Mouse (Mus musculus) kidney, embryonic 15.5 days (tissue): ENCODE data around the gene Spryd4. TPM values are rescaled to one million over a fixed set of nuclear protein-coding genes. Genes with fewer than 3 reads are reported as not detected.
"Not testable (repeated sequence)": the region's sequence is repeated elsewhere in the genome, so short reads cannot be mapped to it uniquely, and the experiment has no call there.

ENCODE experiments used
- ATAC-seq: fragments of 200-750 bp; cut with Nextera tagmentation; replicated peaks from 2 replicates; pipeline ENCODE4 v1.8.0; 2017; ENCODE audit warnings: moderate TSS enrichment; ENCODE audit not compliant: low FRiP score
- H3K27ac ChIP-seq: fragments of 300-500 bp; sonication (generic); 2 replicates; pipeline ENCODE4 v1.5.1; 2015; ENCODE audit warnings: mild to moderate bottlenecking, inconsistent platforms
- H3K27me3 ChIP-seq: fragments of 300-500 bp; sonication (generic); 2 replicates; pipeline ENCODE4 v1.6.1; 2015; ENCODE audit warnings: inconsistent platforms
- H3K36me3 ChIP-seq: fragments of 300-500 bp; sonication (generic); 2 replicates; pipeline ENCODE4 v1.6.1; 2015; ENCODE audit warnings: inconsistent platforms
- H3K4me1 ChIP-seq: fragments of 300-500 bp; sonication (generic); 2 replicates; pipeline ENCODE4 v1.6.1; 2015; ENCODE audit warnings: inconsistent platforms
- H3K4me2 ChIP-seq: fragments of 300-500 bp; sonication (generic); 2 replicates; pipeline ENCODE4 v1.6.1; 2015; ENCODE audit warnings: moderate library complexity, mild to moderate bottlenecking, inconsistent platforms
- H3K4me3 ChIP-seq: fragments of 300-500 bp; sonication (generic); replicated peaks from 2 replicates; pipeline ENCODE4 v1.5.1; 2015; ENCODE audit warnings: mild to moderate bottlenecking, inconsistent platforms
- H3K9ac ChIP-seq: fragments of 300-500 bp; sonication (generic); 2 replicates; pipeline ENCODE4 v1.6.1; 2015; ENCODE audit warnings: mild to moderate bottlenecking, inconsistent platforms
- H3K9me3 ChIP-seq: fragments of 300-500 bp; sonication (generic); replicated peaks from 2 replicates; pipeline ENCODE4 v1.6.1; 2016; ENCODE audit warnings: inconsistent platforms
- WGBS: fragments of 180-500 bp; shearing (Covaris S2); methylation state at CpG from one replicate; pipeline ENCODE4 v1.1.7; 2015; ENCODE audit warnings: mixed read lengths; 5-methylcytosine and 5-hydroxymethylcytosine counted together
- polyA plus RNA-seq: library from polyadenylated mRNA; unstranded; fragments of >200 nt; fragmentation: Nextera tagmentation; extraction: Ambion mirVana; gene quantifications from 2 replicates; pipeline ENCODE4 v1.2.1, GENCODE M21; 2015

The Spryd4 gene
- polyA plus RNA-seq, 1 experiment from 2014 or later, result 34.3 TPM

DNA sequence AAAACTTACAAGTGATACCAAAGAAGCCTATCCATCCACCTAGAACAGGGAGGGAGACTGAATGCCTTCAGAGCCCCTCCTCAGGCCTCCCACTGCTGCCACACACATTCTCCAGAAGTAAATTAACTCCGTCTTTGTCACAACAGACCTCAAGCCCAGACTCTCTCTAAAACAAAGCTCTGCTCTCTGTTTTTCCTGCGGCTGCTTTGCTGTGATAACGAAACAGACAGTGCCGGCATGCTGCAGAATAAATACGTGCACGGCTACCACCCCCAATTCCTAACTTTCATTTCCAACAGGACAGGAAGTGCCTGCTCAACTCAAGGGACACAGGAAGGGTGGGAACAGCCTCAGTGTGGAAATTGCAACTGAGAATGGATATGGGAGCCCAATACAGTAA lies 31.6 kb downstream of the Spryd4 start, which contains the start of gene Rbms2:
Rbms2 (minus strand) TSS at position 309 of the 400 bp plus-strand sequence.
- Histone ChIP-seq H3K36me3 (no peaks in the 10 kb centered on the region), H3K9me3 (no peaks in the 10 kb centered on the region), H3K9ac (peak within 1 kb of the TSS; percentile 8; the same call in 1 of the 2 replicates), H3K4me3 (peak within 1 kb of the TSS; percentile 34), H3K27me3 (no peaks in the 10 kb centered on the region), H3K27ac (peak within 1 kb of the TSS; percentile 88), H3K4me1 (peaks cover 34% of the 10 kb centered on the region), H3K4me2 (peak within 1 kb of the TSS; percentile 55)
- WGBS, result 3% methylated on average over 6 of the region's 6 CpGs
- ATAC-seq, result no peak

DNA sequence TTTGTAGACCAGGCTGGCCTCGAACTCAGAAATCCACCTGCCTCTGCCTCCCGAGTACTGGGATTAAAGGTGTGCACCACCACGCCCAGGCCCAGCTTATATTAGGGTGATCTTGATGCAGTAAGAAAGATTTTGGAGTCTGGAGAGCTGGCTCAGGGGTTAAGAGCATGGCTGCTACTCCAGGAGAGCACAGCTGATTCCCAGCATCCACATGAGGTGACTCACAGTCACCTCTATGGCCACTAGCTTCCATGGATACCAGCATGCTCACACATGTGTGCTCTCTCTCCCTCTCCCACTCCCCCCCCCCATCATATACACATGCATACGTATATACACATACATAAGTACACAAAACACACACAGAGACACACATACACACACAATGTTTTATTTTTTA lies 34.3 kb downstream of the Spryd4 start:
- H3K9ac ChIP-seq, result no peak overlapping the region
- H3K4me1 ChIP-seq, result peaks cover 45% of the 10 kb centered on the region
- no peaks in the 10 kb centered on the region for H3K36me3 ChIP-seq
- no peak overlapping the region for H3K27ac ChIP-seq
- no peaks in the 10 kb centered on the region for H3K9me3 ChIP-seq
- ATAC-seq, result no peak
- H3K27me3 ChIP-seq, result no peaks in the 10 kb centered on the region
- H3K4me3 ChIP-seq, result no peak overlapping the region
- no peak overlapping the region for H3K4me2 ChIP-seq
- WGBS, result 92% methylated on average over 4 of the region's 4 CpGs

GRCm38 (mm10) chr10:128175996-128176755 lies 35.4 kb downstream of the Spryd4 start:
- H3K4me1 ChIP-seq, result peaks cover 45% of the 10 kb centered on the region
- H3K36me3 ChIP-seq, result no peaks in the 10 kb centered on the region
- WGBS, result under 1% methylated on average over 17 of the region's 17 CpGs
- peak overlapping the region; percentile 97 for H3K27ac ChIP-seq
- peak overlapping the region; percentile 74 for H3K4me3 ChIP-seq
- peak overlapping the region; percentile 73 for H3K4me2 ChIP-seq
- no peaks in the 10 kb centered on the region for H3K9me3 ChIP-seq
- peak overlapping the region; percentile 76 for H3K9ac ChIP-seq
- ATAC-seq, result peak; percentile 77
- H3K27me3 ChIP-seq, result no peaks in the 10 kb centered on the region

- WGBS, result 12% methylated on average over 3 of the region's 3 CpGs
- no peak for ATAC-seq
- no peaks in the 10 kb centered on the region for H3K9me3 ChIP-seq
- H3K27me3 ChIP-seq, result no peaks in the 10 kb centered on the region
- H3K4me1 ChIP-seq, result peaks cover 42% of the 10 kb centered on the region
- peak overlapping the region; percentile 97 for H3K27ac ChIP-seq
- peak overlapping the region; percentile 74 for H3K4me3 ChIP-seq
- H3K9ac ChIP-seq, result peak overlapping the region; percentile 76
- H3K36me3 ChIP-seq, result no peaks in the 10 kb centered on the region
- peak overlapping the region; percentile 73 for H3K4me2 ChIP-seq
These were observed 36.3 kb downstream of the Spryd4 start for GRCm38 (mm10) chr10:128175302-128175701.

- not testable (repeated sequence) for H3K9me3 ChIP-seq, H3K36me3 ChIP-seq, ATAC-seq, H3K27ac ChIP-seq, H3K9ac ChIP-seq, H3K27me3 ChIP-seq, H3K4me3 ChIP-seq, H3K4me2 ChIP-seq
- WGBS, result 95% methylated on average over 10 of the region's 10 CpGs
- peaks cover 29% of the 10 kb centered on the region for H3K4me1 ChIP-seq
These were observed 40.3 kb downstream of the Spryd4 start for GRCm38 (mm10) chr10:128171348-128171747.

- peaks cover 13% of the 10 kb centered on the region; the same call in 1 of the 2 replicates for H3K4me1 ChIP-seq
- ATAC-seq, result no peak
- H3K9ac ChIP-seq, result no peak overlapping the region
- H3K4me3 ChIP-seq, result no peak overlapping the region
- peaks cover 11% of the 10 kb centered on the region for H3K36me3 ChIP-seq
- 33% methylated on average over 6 of the region's 6 CpGs for WGBS
- H3K9me3 ChIP-seq, result no peaks in the 10 kb centered on the region
- no peaks in the 10 kb centered on the region for H3K27me3 ChIP-seq
- H3K4me2 ChIP-seq, result no peak overlapping the region
- H3K27ac ChIP-seq, result peak overlapping the region; percentile 61; the same call in 1 of the 2 replicates
These were observed 44.5 kb downstream of the Spryd4 start for GRCm38 (mm10) chr10:128167091-128167490.

GRCm38 (mm10) chr10:128165726-128166125 lies 45.9 kb downstream of the Spryd4 start:
- not testable (repeated sequence) for H3K9ac ChIP-seq, H3K27me3 ChIP-seq, H3K4me3 ChIP-seq, H3K4me2 ChIP-seq, ATAC-seq, H3K9me3 ChIP-seq, H3K27ac ChIP-seq
- WGBS, result 81% methylated on average over 3 of the region's 3 CpGs
- H3K36me3 ChIP-seq, result peaks cover 14% of the 10 kb centered on the region
- H3K4me1 ChIP-seq, result peaks cover 13% of the 10 kb centered on the region; the same call in 1 of the 2 replicates

Other genes with a start within 250 kb of the Spryd4 start
- not detected in 2 replicates for gene Hsd17b6, start 204.2 kb downstream of the Spryd4 start, polyA plus RNA-seq
- 84.9 and 92.8 TPM in 2 replicates for gene Prim1, start 196.6 kb downstream of the Spryd4 start, polyA plus RNA-seq
- gene Naca, start 176.2 kb downstream of the Spryd4 start, polyA plus RNA-seq, result 838 and 886 TPM in 2 replicates
- 493 and 571 TPM in 2 replicates for gene Ptges3, start 152.9 kb downstream of the Spryd4 start, polyA plus RNA-seq
- gene Atp5b, start 128.5 kb downstream of the Spryd4 start, polyA plus RNA-seq, result 2,850 and 2,855 TPM in 2 replicates
- 12.7 and 14.2 TPM in 2 replicates for gene Baz2a, start 120.2 kb downstream of the Spryd4 start, polyA plus RNA-seq
- 40.6 and 42.8 TPM in 2 replicates for gene Rbms2, start 31.5 kb downstream of the Spryd4 start, polyA plus RNA-seq
- 1.4 and 1.8 TPM in 2 replicates for gene Gls2, start 17.4 kb downstream of the Spryd4 start, polyA plus RNA-seq
- not detected in 2 replicates for gene Mip, start 14.0 kb upstream of the Spryd4 start, polyA plus RNA-seq
- 64.4 and 71.7 TPM in 2 replicates for gene Timeless, start 20.3 kb upstream of the Spryd4 start, polyA plus RNA-seq
- gene Apon, start 42.3 kb upstream of the Spryd4 start, polyA plus RNA-seq, result 0.40 and 0.45 TPM in 2 replicates
- 0.48 and 2.5 TPM in 2 replicates for gene Apof, start 56.9 kb upstream of the Spryd4 start, polyA plus RNA-seq
- 11.8 and 14.2 TPM in 2 replicates for gene Stat2, start 58.8 kb upstream of the Spryd4 start, polyA plus RNA-seq
- 0.21 and 0.40 TPM in 2 replicates for gene Il23a, start 86.9 kb upstream of the Spryd4 start, polyA plus RNA-seq
- 38.4 and 41.7 TPM in 2 replicates for gene Pan2, start 91.5 kb upstream of the Spryd4 start, polyA plus RNA-seq
- 331 and 361 TPM in 2 replicates for gene Cnpy2, start 110.7 kb upstream of the Spryd4 start, polyA plus RNA-seq
- 200 and 214 TPM in 2 replicates for gene Cs, start 125.9 kb upstream of the Spryd4 start, polyA plus RNA-seq
- 13.7 TPM in 2 replicates for gene Coq10a, start 157.2 kb upstream of the Spryd4 start, polyA plus RNA-seq
- 13.6 and 14.5 TPM in 2 replicates for gene Ankrd52, start 165.3 kb upstream of the Spryd4 start, polyA plus RNA-seq
- 41.5 and 47.1 TPM in 2 replicates for gene Slc39a5, start 189.4 kb upstream of the Spryd4 start, polyA plus RNA-seq
- 82.8 and 92.6 TPM in 2 replicates for gene Nabp2, start 199.7 kb upstream of the Spryd4 start, polyA plus RNA-seq
- 45.1 and 45.9 TPM in 2 replicates for gene Rnf41, start 199.8 kb upstream of the Spryd4 start, polyA plus RNA-seq
- gene Smarcc2, start 247.4 kb upstream of the Spryd4 start, polyA plus RNA-seq, result 75.9 and 77.2 TPM in 2 replicates